Mouse (Mus musculus): Measurements from ENCODE around the gene Gltp. TPM values are rescaled to one million over a fixed set of nuclear protein-coding genes. Genes with fewer than 3 reads are reported as not detected.

Gltp gene
- polyA plus RNA-seq, 1 experiment from 2014 or later = 65.0 TPM

- WGBS = 45% methylated on average over 10 of the region's 10 CpGs
- Histone ChIP-seq H3K9me3 (replicated peaks; ENCODE audit: low read length) (no peaks in the 10 kb centered on the region), H3K4me3 (replicated peaks; ENCODE audit: low read depth, low read length) (no peak overlapping the region), H3K4me1 (replicated peaks; ENCODE audit: insufficient read depth, low read length) (no peaks in the 10 kb centered on the region), H3K27me3 (ENCODE audit: insufficient read depth, low read length) (no peaks in the 10 kb centered on the region), H3K9ac (ENCODE audit: low read depth, low read length) (no peak overlapping the region), H3K36me3 (ENCODE audit: insufficient read depth, low read length) (peaks cover 60% of the 10 kb centered on the region), H3K27ac (no peak overlapping the region), H3K4me2 (ENCODE audit: low read length) (no peak overlapping the region)
- DNase-seq (ENCODE audit: low spot score) = peak; percentile 43
- peak; percentile 13; the same call in 1 of the 2 replicates for ATAC-seq (replicated peaks; ENCODE audit: low FRiP score, low read depth)
- TF ChIP-seq CTCF (IDR thresholded peaks at IDR 0.05; ENCODE audit: low read depth) = no peak
Measured at GRCm38 (mm10) chr5:114730129-114730528, 39.3 kb upstream of the Gltp start.

- H3K36me3 ChIP-seq (ENCODE audit: insufficient read depth, low read length) = peaks cover 50% of the 10 kb centered on the region
- 74% methylated on average over 10 of the region's 10 CpGs for WGBS
- H3K27me3 ChIP-seq (ENCODE audit: insufficient read depth, low read length) = no peaks in the 10 kb centered on the region
- H3K9me3 ChIP-seq (replicated peaks; ENCODE audit: low read length) = no peaks in the 10 kb centered on the region
- H3K4me1 ChIP-seq (replicated peaks; ENCODE audit: insufficient read depth, low read length) = no peaks in the 10 kb centered on the region
- DNase-seq (ENCODE audit: low spot score) (no peak), ATAC-seq (replicated peaks; ENCODE audit: low FRiP score, low read depth) (peak; percentile 25; the same call in 1 of the 2 replicates)
- no peak overlapping the region for H3K27ac ChIP-seq
- H3K4me3 ChIP-seq (replicated peaks; ENCODE audit: low read depth, low read length) = no peak overlapping the region
- TF ChIP-seq CTCF (IDR thresholded peaks at IDR 0.05; ENCODE audit: low read depth) = no peak
- no peak overlapping the region for H3K4me2 ChIP-seq (ENCODE audit: low read length)
- H3K9ac ChIP-seq (ENCODE audit: low read depth, low read length) = no peak overlapping the region
Measured at GRCm38 (mm10) chr5:114728160-114728559, 37.4 kb upstream of the Gltp start.

GRCm38 (mm10) chr5:114722846-114723245, 32.1 kb upstream of the Gltp start:
- Histone ChIP-seq H3K9ac (ENCODE audit: low read depth, low read length) (no peak overlapping the region), H3K36me3 (ENCODE audit: insufficient read depth, low read length) (peaks cover 23% of the 10 kb centered on the region; the same call in 1 of the 2 replicates), H3K27ac (no peak overlapping the region), H3K27me3 (ENCODE audit: insufficient read depth, low read length) (no peaks in the 10 kb centered on the region), H3K4me3 (replicated peaks; ENCODE audit: low read depth, low read length) (no peak overlapping the region), H3K4me1 (replicated peaks; ENCODE audit: insufficient read depth, low read length) (peaks cover 10% of the 10 kb centered on the region; the same call in 1 of the 2 replicates), H3K4me2 (ENCODE audit: low read length) (no peak overlapping the region), H3K9me3 (replicated peaks; ENCODE audit: low read length) (no peaks in the 10 kb centered on the region)
- no peak for TF ChIP-seq CTCF (IDR thresholded peaks at IDR 0.05; ENCODE audit: low read depth)
- DNase-seq (ENCODE audit: low spot score) (no peak), ATAC-seq (replicated peaks; ENCODE audit: low FRiP score, low read depth) (no peak)
- 84% methylated on average over 13 of the region's 13 CpGs for WGBS

- H3K27me3 ChIP-seq (ENCODE audit: insufficient read depth, low read length) = no peaks in the 10 kb centered on the region
- peaks cover 10% of the 10 kb centered on the region; the same call in 1 of the 2 replicates for H3K4me1 ChIP-seq (replicated peaks; ENCODE audit: insufficient read depth, low read length)
- no peak for DNase-seq (ENCODE audit: low spot score)
- no peak for ATAC-seq (replicated peaks; ENCODE audit: low FRiP score, low read depth)
- peaks cover 25% of the 10 kb centered on the region for H3K36me3 ChIP-seq (ENCODE audit: insufficient read depth, low read length)
- H3K9ac ChIP-seq (ENCODE audit: low read depth, low read length) = no peak overlapping the region
- no peak for TF ChIP-seq CTCF (IDR thresholded peaks at IDR 0.05; ENCODE audit: low read depth)
- H3K4me3 ChIP-seq (replicated peaks; ENCODE audit: low read depth, low read length) = no peak overlapping the region
- 82% methylated on average over 10 of the region's 10 CpGs for WGBS
- no peak overlapping the region for H3K4me2 ChIP-seq (ENCODE audit: low read length)
- H3K27ac ChIP-seq = peak overlapping the region; percentile 73; the same call in 1 of the 2 replicates
- no peaks in the 10 kb centered on the region for H3K9me3 ChIP-seq (replicated peaks; ENCODE audit: low read length)
Measured at GRCm38 (mm10) chr5:114721969-114722368, 31.2 kb upstream of the Gltp start.

- 42% methylated on average over 11 of the region's 11 CpGs for WGBS
- Histone ChIP-seq H3K27me3 (ENCODE audit: insufficient read depth, low read length) (no peaks in the 10 kb centered on the region), H3K9ac (ENCODE audit: low read depth, low read length) (no peak overlapping the region), H3K9me3 (replicated peaks; ENCODE audit: low read length) (no peaks in the 10 kb centered on the region), H3K36me3 (ENCODE audit: insufficient read depth, low read length) (peaks cover 37% of the 10 kb centered on the region), H3K27ac (peak overlapping the region; percentile 73; the same call in 1 of the 2 replicates), H3K4me3 (replicated peaks; ENCODE audit: low read depth, low read length) (no peak overlapping the region), H3K4me1 (replicated peaks; ENCODE audit: insufficient read depth, low read length) (peaks cover 10% of the 10 kb centered on the region; the same call in 1 of the 2 replicates), H3K4me2 (ENCODE audit: low read length) (no peak overlapping the region)
- DNase-seq (ENCODE audit: low spot score) = peak; percentile 83
- TF ChIP-seq CTCF (IDR thresholded peaks at IDR 0.05; ENCODE audit: low read depth) = no peak
- peak; percentile 57 for ATAC-seq (replicated peaks; ENCODE audit: low FRiP score, low read depth)
Measured at GRCm38 (mm10) chr5:114720784-114721183, 30.0 kb upstream of the Gltp start.

GRCm38 (mm10) chr5:114719928-114720270, 29.1 kb upstream of the Gltp start:
- H3K9me3 ChIP-seq (replicated peaks; ENCODE audit: low read length) = no peaks in the 10 kb centered on the region
- no peaks in the 10 kb centered on the region for H3K27me3 ChIP-seq (ENCODE audit: insufficient read depth, low read length)
- H3K4me3 ChIP-seq (replicated peaks; ENCODE audit: low read depth, low read length) = no peak overlapping the region
- 85% methylated on average over 6 of the region's 6 CpGs for WGBS
- ATAC-seq (replicated peaks; ENCODE audit: low FRiP score, low read depth) (no peak), DNase-seq (ENCODE audit: low spot score) (no peak)
- no peak overlapping the region for H3K9ac ChIP-seq (ENCODE audit: low read depth, low read length)
- peaks cover 45% of the 10 kb centered on the region for H3K36me3 ChIP-seq (ENCODE audit: insufficient read depth, low read length)
- peaks cover 10% of the 10 kb centered on the region; the same call in 1 of the 2 replicates for H3K4me1 ChIP-seq (replicated peaks; ENCODE audit: insufficient read depth, low read length)
- TF ChIP-seq CTCF (IDR thresholded peaks at IDR 0.05; ENCODE audit: low read depth) = no peak
- H3K27ac ChIP-seq = no peak overlapping the region
- H3K4me2 ChIP-seq (ENCODE audit: low read length) = no peak overlapping the region

Measured in kidney, postnatal 0 days (tissue).